Mouse (Mus musculus) lung, postnatal 0 days (tissue): ENCODE data around the gene Fndc3a.

Source experiments
- CTCF ChIP-seq: IDR thresholded peaks from 2 replicates; pipeline ENCODE4 v1.5.1; 2016; ENCODE audit warnings: antibody characterized with exemption, mild to moderate bottlenecking
- EP300 ChIP-seq: IDR thresholded peaks from 2 replicates; pipeline ENCODE4 v1.6.1; 2016; ENCODE audit warnings: antibody characterized with exemption, mild to moderate bottlenecking, control low read depth

- no peak for TF ChIP-seq CTCF
- no peak for TF ChIP-seq EP300
These were observed 38.5 kb upstream of the Fndc3a start for GRCm38 (mm10) chr14:72748331-72748730.
